Mouse (Mus musculus) liver, adult 2 months (tissue): ENCODE measurements around the gene Tmco4.

Experiments used
- CTCF ChIP-seq: fragments of 200-500 bp; IDR thresholded peaks from 2 replicates; pipeline ENCODE4 v1.5.1; 2011; ENCODE audit warnings: low read depth, low read length, control low read depth
- POLR2A ChIP-seq: fragments of 200-500 bp; IDR thresholded peaks from 2 replicates; pipeline ENCODE4 v1.6.1; 2011; ENCODE audit warnings: low read length, control low read depth; ENCODE audit not compliant: insufficient read depth; ENCODE audit errors: extremely low read depth

- no peak for TF ChIP-seq CTCF
- no peak for TF ChIP-seq POLR2A
Observed at GRCm38 (mm10) chr4:139030675-139031074, 58.0 kb downstream of the Tmco4 start.
